Mouse (Mus musculus): Measurements from ENCODE around the gene Ankle1. TPM values are rescaled to one million over a fixed set of nuclear protein-coding genes. Genes with fewer than 3 reads are reported as not detected.

Ankle1 gene
- polyA plus RNA-seq, 1 experiment from 2014 or later: 39.4 TPM

Other genes with a start within 250 kb of the Ankle1 start
- 11.6 and 12.4 TPM in 2 replicates for gene Myo9b, start 133.3 kb upstream of the Ankle1 start, polyA plus RNA-seq (2015; fragmentation: Nextera tagmentation; extraction: Ambion mirVana)
- gene Haus8, start 133.1 kb upstream of the Ankle1 start, polyA plus RNA-seq (2015; fragmentation: Nextera tagmentation; extraction: Ambion mirVana): 43.6 and 48.4 TPM in 2 replicates
- 89.5 and 95.8 TPM in 2 replicates for gene Use1, start 39.2 kb upstream of the Ankle1 start, polyA plus RNA-seq (2015; fragmentation: Nextera tagmentation; extraction: Ambion mirVana)
- gene Ocel1, start 34.7 kb upstream of the Ankle1 start, polyA plus RNA-seq (2015; fragmentation: Nextera tagmentation; extraction: Ambion mirVana): 6.3 and 8.5 TPM in 2 replicates
- gene Nr2f6, start 24.1 kb upstream of the Ankle1 start, polyA plus RNA-seq (2015; fragmentation: Nextera tagmentation; extraction: Ambion mirVana): 35.8 and 51.1 TPM in 2 replicates
- gene Ushbp1, start 10.2 kb upstream of the Ankle1 start, polyA plus RNA-seq (2015; fragmentation: Nextera tagmentation; extraction: Ambion mirVana): 10.8 and 10.9 TPM in 2 replicates
- 84.7 and 86.9 TPM in 2 replicates for gene Babam1, start 9.1 kb upstream of the Ankle1 start, polyA plus RNA-seq (2015; fragmentation: Nextera tagmentation; extraction: Ambion mirVana)
- 24.0 and 25.1 TPM in 2 replicates for gene Abhd8, start 57.6 kb downstream of the Ankle1 start, polyA plus RNA-seq (2015; fragmentation: Nextera tagmentation; extraction: Ambion mirVana)
- 224 and 234 TPM in 2 replicates for gene Mrpl34, start 58.9 kb downstream of the Ankle1 start, polyA plus RNA-seq (2015; fragmentation: Nextera tagmentation; extraction: Ambion mirVana)
- 88.1 and 91.7 TPM in 2 replicates for gene Dda1, start 63.2 kb downstream of the Ankle1 start, polyA plus RNA-seq (2015; fragmentation: Nextera tagmentation; extraction: Ambion mirVana)
- gene Ano8, start 80.0 kb downstream of the Ankle1 start, polyA plus RNA-seq (2015; fragmentation: Nextera tagmentation; extraction: Ambion mirVana): 0.20 and 0.43 TPM in 2 replicates
- gene Gtpbp3, start 82.1 kb downstream of the Ankle1 start, polyA plus RNA-seq (2015; fragmentation: Nextera tagmentation; extraction: Ambion mirVana): 14.0 and 14.9 TPM in 2 replicates
- gene Plvap, start 105.7 kb downstream of the Ankle1 start, polyA plus RNA-seq (2015; fragmentation: Nextera tagmentation; extraction: Ambion mirVana): 70.9 and 80.9 TPM in 2 replicates
- 0.26 and 0.28 TPM in 2 replicates for gene Ccdc194, start 119.7 kb downstream of the Ankle1 start, polyA plus RNA-seq (2015; fragmentation: Nextera tagmentation; extraction: Ambion mirVana)
- 38.8 and 42.0 TPM in 2 replicates for gene Bst2, start 131.4 kb downstream of the Ankle1 start, polyA plus RNA-seq (2015; fragmentation: Nextera tagmentation; extraction: Ambion mirVana)
- gene Mvb12a, start 136.9 kb downstream of the Ankle1 start, polyA plus RNA-seq (2015; fragmentation: Nextera tagmentation; extraction: Ambion mirVana): 126 and 130 TPM in 2 replicates
- 1.3 and 1.8 TPM in 2 replicates for gene Tmem221, start 152.9 kb downstream of the Ankle1 start, polyA plus RNA-seq (2015; fragmentation: Nextera tagmentation; extraction: Ambion mirVana)
- gene Nxnl1, start 160.6 kb downstream of the Ankle1 start, polyA plus RNA-seq (2015; fragmentation: Nextera tagmentation; extraction: Ambion mirVana): 0.06 TPM in 1 of 2 replicates, not detected in the other
- 21.0 and 24.3 TPM in 2 replicates for gene Slc27a1, start 162.9 kb downstream of the Ankle1 start, polyA plus RNA-seq (2015; fragmentation: Nextera tagmentation; extraction: Ambion mirVana)
- gene Pgls, start 186.2 kb downstream of the Ankle1 start, polyA plus RNA-seq (2015; fragmentation: Nextera tagmentation; extraction: Ambion mirVana): 244 and 252 TPM in 2 replicates
- gene Fam129c, start 191.6 kb downstream of the Ankle1 start, polyA plus RNA-seq (2015; fragmentation: Nextera tagmentation; extraction: Ambion mirVana): 3.0 and 3.5 TPM in 2 replicates
- 68.0 and 70.5 TPM in 2 replicates for gene Colgalt1, start 205.0 kb downstream of the Ankle1 start, polyA plus RNA-seq (2015; fragmentation: Nextera tagmentation; extraction: Ambion mirVana)